Mouse (Mus musculus): Measurements from ENCODE around the gene Setx. TPM values are rescaled to one million over a fixed set of nuclear protein-coding genes. Genes with fewer than 3 reads are reported as not detected.

Setx gene
- polyA plus RNA-seq (2014; fragmentation: Illumina TruSeq; extraction: RNeasy Lipid Tissue Mini Kit (QIAGEN cat#74804); ENCODE audit: low read depth, low replicate concordance), result 38.2 TPM

DNA sequence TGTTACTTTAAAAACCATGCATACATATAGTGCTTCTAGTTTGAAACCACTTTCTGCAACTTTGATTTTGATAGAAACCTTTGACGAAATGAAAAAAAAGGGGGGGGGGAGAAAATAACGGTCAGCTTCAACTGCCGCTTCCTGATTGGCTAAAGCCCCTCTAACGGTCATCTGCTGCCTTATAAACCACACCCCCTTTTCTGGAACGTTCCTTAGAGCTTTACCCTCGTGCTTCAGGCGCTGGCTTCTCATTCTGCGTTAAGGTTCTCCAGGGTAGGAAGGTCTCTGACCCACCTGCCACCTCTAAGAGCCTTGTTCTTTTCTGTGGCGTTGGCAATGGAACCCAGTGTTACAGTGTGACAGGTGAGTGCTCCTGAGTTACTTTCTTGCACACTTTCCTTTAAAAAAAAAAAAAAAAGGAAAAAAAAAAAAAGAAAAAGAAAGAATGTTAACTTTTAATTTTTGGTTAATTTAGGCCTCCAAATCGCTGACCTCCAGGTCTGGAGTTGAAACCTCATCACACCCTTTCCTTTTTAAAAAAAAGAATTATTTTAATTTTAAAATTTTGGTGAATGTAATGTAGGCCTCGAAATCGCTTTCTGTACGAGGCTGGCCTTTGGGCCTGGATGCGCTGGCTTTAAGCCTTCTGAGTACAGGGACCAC lies at the start of gene Setx:
TSS of gene Setx (plus strand) at position 275 of the 663 bp plus-strand sequence.

Other genes starting within 250 kb of the Setx start
- gene Barhl1, start 207.5 kb upstream of the Setx start, polyA plus RNA-seq (2014; fragmentation: Illumina TruSeq; extraction: RNeasy Lipid Tissue Mini Kit (QIAGEN cat#74804); ENCODE audit: low read depth, low replicate concordance), result not detected
- gene Cfap77, start 69.1 kb upstream of the Setx start, polyA plus RNA-seq (2014; fragmentation: Illumina TruSeq; extraction: RNeasy Lipid Tissue Mini Kit (QIAGEN cat#74804); ENCODE audit: low read depth, low replicate concordance), result 0.41 TPM
- gene Ttf1, start 63.9 kb upstream of the Setx start, polyA plus RNA-seq (2014; fragmentation: Illumina TruSeq; extraction: RNeasy Lipid Tissue Mini Kit (QIAGEN cat#74804); ENCODE audit: low read depth, low replicate concordance), result 24.5 TPM
- not detected for gene Ntng2, start 128.8 kb downstream of the Setx start, polyA plus RNA-seq (2014; fragmentation: Illumina TruSeq; extraction: RNeasy Lipid Tissue Mini Kit (QIAGEN cat#74804); ENCODE audit: low read depth, low replicate concordance)
- gene Med27, start 222.6 kb downstream of the Setx start, polyA plus RNA-seq (2014; fragmentation: Illumina TruSeq; extraction: RNeasy Lipid Tissue Mini Kit (QIAGEN cat#74804); ENCODE audit: low read depth, low replicate concordance), result 2.9 TPM

Data from sigmoid colon, adult 10 weeks (tissue).